Mouse (Mus musculus) heart, embryonic 13.5 days (tissue): ENCODE data around the gene 1700019N19Rik. TPM values are rescaled to one million over a fixed set of nuclear protein-coding genes. Genes with fewer than 3 reads are reported as not detected.

Experiments used
- ATAC-seq: fragments of 200-750 bp; cut with Nextera tagmentation; 2 replicates; pipeline ENCODE4 v1.8.0; 2017; ENCODE audit warnings: moderate TSS enrichment; ENCODE audit not compliant: insufficient number of reproducible peaks, low FRiP score, low TSS enrichment; ENCODE audit errors: extremely low read depth
- H3K27ac ChIP-seq: fragments of 300-500 bp; sonication (generic); replicated peaks from 2 replicates; pipeline ENCODE4 v1.5.1; 2015; ENCODE audit warnings: moderate library complexity, mild to moderate bottlenecking, inconsistent platforms
- H3K27me3 ChIP-seq: fragments of 300-500 bp; sonication (generic); replicated peaks from 2 replicates; pipeline ENCODE4 v1.6.1; 2015; ENCODE audit warnings: mild to moderate bottlenecking, inconsistent platforms
- H3K36me3 ChIP-seq: fragments of 300-500 bp; sonication (generic); 2 replicates; pipeline ENCODE4 v1.6.1; 2015; ENCODE audit warnings: mild to moderate bottlenecking, inconsistent platforms
- H3K4me1 ChIP-seq: fragments of 300-500 bp; sonication (generic); 2 replicates; pipeline ENCODE4 v1.6.1; 2015; ENCODE audit warnings: inconsistent platforms
- H3K4me2 ChIP-seq: fragments of 300-500 bp; sonication (generic); 2 replicates; pipeline ENCODE4 v1.6.1; 2015; ENCODE audit warnings: inconsistent platforms, mild to moderate bottlenecking, moderate library complexity
- H3K4me3 ChIP-seq: fragments of 300-500 bp; sonication (generic); 2 replicates; pipeline ENCODE4 v1.5.1; 2015; ENCODE audit warnings: moderate library complexity, mild to moderate bottlenecking, inconsistent platforms
- H3K9ac ChIP-seq: fragments of 300-500 bp; sonication (generic); 2 replicates; pipeline ENCODE4 v1.6.1; 2015; ENCODE audit warnings: inconsistent platforms, mild to moderate bottlenecking, moderate library complexity
- H3K9me3 ChIP-seq: fragments of 300-500 bp; sonication (generic); 2 replicates; pipeline ENCODE4 v1.6.1; 2016; ENCODE audit warnings: inconsistent platforms
- WGBS: fragments of 180-500 bp; shearing (Covaris S2); methylation state at CpG from one replicate; pipeline ENCODE4 v1.1.7; 2015; ENCODE audit warnings: mixed read lengths; 5-methylcytosine and 5-hydroxymethylcytosine counted together
- polyA plus RNA-seq: library from polyadenylated mRNA; unstranded; fragments of >200 nt; fragmentation: Nextera tagmentation; extraction: Ambion mirVana; gene quantifications from 2 replicates; pipeline ENCODE4 v1.2.1, GENCODE M21; 2015

Gene 1700019N19Rik
- polyA plus RNA-seq, 1 experiment from 2014 or later, result not detected

DNA sequence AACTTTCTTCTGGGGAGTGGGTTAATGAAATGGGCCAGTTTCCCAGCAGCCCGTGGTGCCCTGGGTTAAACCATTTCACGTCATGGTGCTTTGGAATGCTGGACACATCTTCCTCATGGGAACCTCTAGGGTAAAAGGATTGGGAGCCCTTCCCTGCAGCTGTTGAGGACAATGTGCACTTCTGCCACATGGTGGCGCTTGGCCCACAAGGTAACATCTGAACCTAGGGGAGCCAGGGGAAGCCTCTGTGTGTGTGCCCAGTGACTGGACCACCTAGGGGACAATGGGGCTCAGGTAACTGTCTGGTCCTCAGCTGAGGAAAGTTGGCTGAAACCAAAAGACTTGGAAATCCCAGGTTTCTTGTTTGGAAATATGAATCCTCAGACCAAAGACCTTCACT is 12.1 kb upstream of the 1700019N19Rik start:
- 2% methylated on average over 3 of the region's 3 CpGs for WGBS
- Histone ChIP-seq H3K4me3 (no peak overlapping the region), H3K4me1 (no peaks in the 10 kb centered on the region), H3K36me3 (peaks cover 29% of the 10 kb centered on the region), H3K4me2 (no peak overlapping the region), H3K27me3 (no peaks in the 10 kb centered on the region), H3K9ac (no peak overlapping the region), H3K9me3 (no peaks in the 10 kb centered on the region), H3K27ac (no peak overlapping the region)
- peak; percentile 50; the same call in 1 of the 2 replicates for ATAC-seq

GRCm38 (mm10) chr19:58805191-58805779 is 11.0 kb upstream of the 1700019N19Rik start:
- Histone ChIP-seq H3K27me3 (no peaks in the 10 kb centered on the region), H3K9ac (no peak overlapping the region), H3K4me3 (no peak overlapping the region), H3K36me3 (peaks cover 34% of the 10 kb centered on the region), H3K4me1 (no peaks in the 10 kb centered on the region), H3K27ac (no peak overlapping the region), H3K9me3 (no peaks in the 10 kb centered on the region), H3K4me2 (no peak overlapping the region)
- ATAC-seq, result no peak
- 76% methylated on average over 9 of the region's 9 CpGs for WGBS

DNA sequence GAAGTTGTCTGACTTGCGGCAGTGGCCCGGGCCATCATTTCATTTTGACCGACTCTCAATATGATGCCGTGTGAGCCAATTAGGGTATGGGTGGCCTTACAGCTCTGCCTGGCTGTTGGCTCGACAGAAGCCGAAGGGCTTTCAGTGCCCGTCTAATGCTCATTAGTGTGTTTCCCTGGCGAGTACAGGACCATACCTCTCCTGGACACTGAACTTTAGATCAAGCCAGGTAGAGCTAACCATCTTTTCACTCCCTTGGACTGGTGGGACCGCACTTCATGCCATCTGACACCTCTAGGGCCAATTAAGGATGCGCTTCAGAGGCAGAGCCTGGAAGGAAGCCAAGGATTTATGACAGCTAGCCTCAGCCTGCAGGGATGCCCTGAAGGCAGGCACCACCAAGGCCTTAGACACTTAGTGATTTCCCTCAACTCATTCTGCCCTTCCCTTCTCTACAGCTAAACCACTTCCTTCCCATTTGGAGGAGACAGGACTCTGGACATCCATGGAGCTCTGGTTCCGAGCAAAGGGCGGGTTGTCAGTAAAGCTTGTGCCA is 931 bp upstream of the 1700019N19Rik start:
- Histone ChIP-seq H3K4me3 (no peak overlapping the region), H3K4me1 (peaks cover 4% of the 10 kb centered on the region; the same call in 1 of the 2 replicates), H3K27ac (no peak overlapping the region), H3K27me3 (no peaks in the 10 kb centered on the region), H3K36me3 (peaks cover 21% of the 10 kb centered on the region), H3K4me2 (no peak overlapping the region), H3K9me3 (no peaks in the 10 kb centered on the region), H3K9ac (no peak overlapping the region)
- WGBS, result 79% methylated on average over 12 of the region's 12 CpGs
- no peak for ATAC-seq

DNA sequence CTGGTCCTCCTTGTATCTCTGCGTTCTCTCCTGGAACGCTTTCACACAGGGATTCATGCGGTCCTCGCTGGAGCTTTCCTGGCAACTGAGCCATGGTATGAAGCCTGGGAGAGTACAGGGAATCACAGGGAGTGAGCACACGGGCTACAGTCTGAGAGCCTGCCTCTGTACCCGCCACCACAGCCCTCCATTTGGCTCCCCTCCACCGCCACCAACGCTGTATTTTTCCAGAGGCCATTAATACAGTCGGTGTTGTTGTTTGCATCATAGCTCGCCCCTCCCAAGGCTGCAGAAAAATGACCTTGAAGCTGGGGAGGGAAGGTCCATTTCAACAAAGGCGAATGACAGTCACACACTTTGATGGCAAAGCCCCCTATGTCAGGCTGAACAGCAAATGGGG is 5.1 kb downstream of the 1700019N19Rik start:
- 68% methylated on average over 11 of the region's 11 CpGs for WGBS
- no peak overlapping the region for H3K4me3 ChIP-seq
- H3K27ac ChIP-seq, result no peak overlapping the region
- H3K36me3 ChIP-seq, result no peaks in the 10 kb centered on the region
- no peak overlapping the region for H3K9ac ChIP-seq
- H3K27me3 ChIP-seq, result no peaks in the 10 kb centered on the region
- no peaks in the 10 kb centered on the region for H3K9me3 ChIP-seq
- no peak for ATAC-seq
- no peak overlapping the region for H3K4me2 ChIP-seq
- H3K4me1 ChIP-seq, result peaks cover 2% of the 10 kb centered on the region; the same call in 1 of the 2 replicates

DNA sequence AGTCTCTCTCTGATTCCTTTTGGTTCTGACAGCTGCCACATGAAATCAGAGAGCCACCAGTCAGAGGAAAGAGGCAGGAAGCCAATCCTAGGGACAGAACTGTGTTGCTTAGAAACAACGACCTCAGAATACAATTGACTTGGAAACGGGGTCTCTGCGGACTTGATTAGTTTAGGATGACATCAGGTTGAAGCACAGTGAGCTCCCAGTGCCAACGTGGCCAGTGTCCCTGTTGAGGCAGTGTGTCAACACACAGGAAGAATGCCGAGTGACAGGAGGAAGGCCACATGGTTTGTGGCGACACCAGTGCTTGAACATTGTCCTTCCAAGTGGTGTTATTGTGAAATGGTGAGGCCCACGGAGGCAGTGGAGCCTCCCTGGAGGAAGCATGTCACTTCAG is 10.3 kb downstream of the 1700019N19Rik start:
- Histone ChIP-seq H3K9me3 (no peaks in the 10 kb centered on the region), H3K36me3 (no peaks in the 10 kb centered on the region), H3K9ac (no peak overlapping the region), H3K27me3 (no peaks in the 10 kb centered on the region), H3K27ac (no peak overlapping the region), H3K4me1 (0 out of 2 replicates have a peak, but pooled peaks cover 4% of the 10 kb centered on the region), H3K4me2 (no peak overlapping the region), H3K4me3 (no peak overlapping the region)
- WGBS, result 36% methylated on average over 7 of the region's 7 CpGs
- ATAC-seq, result no peak

DNA sequence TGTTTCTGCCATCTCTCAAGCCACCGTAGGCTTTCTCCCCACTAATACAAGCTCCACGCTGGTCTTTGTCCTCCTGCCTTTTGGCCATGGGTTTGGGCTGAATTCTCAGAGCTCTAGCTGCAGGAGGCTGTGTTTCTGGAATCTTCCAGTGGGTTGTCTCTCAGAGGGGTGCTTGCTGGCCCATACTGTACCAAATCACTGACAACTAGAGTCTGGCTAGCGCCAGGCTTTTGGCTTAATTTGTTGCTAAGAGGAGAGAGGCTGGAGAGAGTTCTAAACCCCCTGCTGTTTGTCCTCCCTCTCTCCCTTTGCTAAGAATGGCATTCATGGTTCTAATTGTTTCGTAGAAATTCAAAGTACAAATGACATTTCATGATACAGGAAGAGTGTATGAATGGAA is 12.7 kb downstream of the 1700019N19Rik start:
- no peak overlapping the region for H3K4me3 ChIP-seq
- H3K4me1 ChIP-seq, result 0 out of 2 replicates have a peak, but pooled peaks cover 4% of the 10 kb centered on the region
- H3K4me2 ChIP-seq, result no peak overlapping the region
- no peaks in the 10 kb centered on the region for H3K36me3 ChIP-seq
- no peak overlapping the region for H3K9ac ChIP-seq
- H3K9me3 ChIP-seq, result no peaks in the 10 kb centered on the region
- ATAC-seq, result no peak
- no peak overlapping the region for H3K27ac ChIP-seq
- no peaks in the 10 kb centered on the region for H3K27me3 ChIP-seq
- WGBS, result 57% methylated on average over 4 of the region's 4 CpGs

- Histone ChIP-seq H3K27ac (no peak overlapping the region), H3K9me3 (no peaks in the 10 kb centered on the region), H3K4me3 (no peak overlapping the region), H3K9ac (no peak overlapping the region), H3K4me2 (no peak overlapping the region), H3K36me3 (no peaks in the 10 kb centered on the region), H3K27me3 (no peaks in the 10 kb centered on the region), H3K4me1 (no peaks in the 10 kb centered on the region)
- WGBS, result 61% methylated on average over 5 of the region's 5 CpGs
- ATAC-seq, result no peak
Measured at GRCm38 (mm10) chr19:58776461-58776860, 17.8 kb downstream of the 1700019N19Rik start.

GRCm38 (mm10) chr19:58767329-58767728 is 26.9 kb downstream of the 1700019N19Rik start:
- H3K4me3 ChIP-seq, result no peak overlapping the region
- H3K27me3 ChIP-seq, result peaks cover 20% of the 10 kb centered on the region; the same call in 1 of the 2 replicates
- no peaks in the 10 kb centered on the region for H3K36me3 ChIP-seq
- no peak for ATAC-seq
- WGBS, result 95% methylated on average over 6 of the region's 6 CpGs
- no peak overlapping the region for H3K4me2 ChIP-seq
- H3K9me3 ChIP-seq, result no peaks in the 10 kb centered on the region
- H3K9ac ChIP-seq, result no peak overlapping the region
- peaks cover 3% of the 10 kb centered on the region; the same call in 1 of the 2 replicates for H3K4me1 ChIP-seq
- H3K27ac ChIP-seq, result no peak overlapping the region

DNA sequence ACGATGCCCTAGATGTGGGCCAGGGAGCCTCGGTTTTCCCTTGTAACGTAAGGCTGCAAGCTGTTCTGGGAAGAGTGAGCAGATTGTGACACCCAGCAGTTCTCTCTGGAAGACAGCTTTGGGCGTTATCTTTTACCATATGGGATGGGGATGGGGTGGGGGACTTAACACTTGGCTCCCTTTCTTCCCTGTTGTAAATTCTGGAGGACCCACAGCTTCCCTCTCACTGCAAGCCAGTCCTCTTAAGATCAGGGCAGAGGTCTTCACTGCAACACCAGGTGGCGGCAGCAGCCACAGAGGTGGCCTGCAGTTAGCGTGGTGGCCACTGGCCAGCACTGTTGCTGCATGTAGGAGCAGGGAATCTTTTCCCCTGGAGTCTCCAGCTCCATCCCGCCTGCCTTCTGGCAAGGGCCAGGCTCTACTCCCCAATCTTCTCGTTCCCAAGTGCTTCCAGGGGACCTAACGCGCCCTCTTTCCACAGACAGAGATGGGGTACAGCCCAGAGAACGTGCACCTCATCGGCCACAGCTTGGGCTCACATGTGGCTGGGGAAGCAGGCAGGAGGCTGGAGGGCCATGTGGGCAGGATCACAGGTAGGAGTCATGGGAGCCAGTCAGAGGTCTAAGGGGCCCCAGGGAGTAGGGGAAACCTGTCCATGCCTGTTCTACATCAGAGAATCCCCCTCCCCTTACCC is 31.3 kb downstream of the 1700019N19Rik start:
- Histone ChIP-seq H3K4me1 (peaks cover 3% of the 10 kb centered on the region; the same call in 1 of the 2 replicates), H3K9ac (no peak overlapping the region), H3K4me3 (no peak overlapping the region), H3K27me3 (peaks cover 16% of the 10 kb centered on the region; the same call in 1 of the 2 replicates), H3K9me3 (no peaks in the 10 kb centered on the region), H3K4me2 (peak overlapping the region; percentile 38; the same call in 1 of the 2 replicates), H3K36me3 (no peaks in the 10 kb centered on the region), H3K27ac (no peak overlapping the region)
- 6% methylated on average over 12 of the region's 12 CpGs for WGBS
- no peak for ATAC-seq

DNA sequence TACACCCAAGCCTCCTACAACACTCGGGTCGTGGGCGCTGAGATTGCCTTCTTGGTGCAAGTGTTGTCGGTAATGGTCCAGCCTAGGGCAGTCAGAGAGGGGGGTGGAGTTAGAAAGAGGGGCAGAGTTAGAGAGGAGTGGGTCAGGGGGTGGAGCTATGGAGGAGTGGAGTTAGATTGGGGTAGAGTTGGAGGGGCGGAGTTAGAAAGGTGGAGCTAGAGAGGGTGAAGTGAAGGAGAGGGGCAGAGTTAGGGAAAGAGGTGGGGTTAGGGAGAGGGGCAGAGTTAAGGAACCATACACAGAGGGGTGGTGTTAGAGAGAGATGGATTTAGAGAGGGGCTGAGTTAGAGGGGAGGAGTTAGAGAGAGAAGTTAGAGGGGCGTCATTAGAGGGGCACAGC is 31.9 kb downstream of the 1700019N19Rik start:
- WGBS, result 24% methylated on average over 6 of the region's 6 CpGs
- peaks cover 3% of the 10 kb centered on the region; the same call in 1 of the 2 replicates for H3K4me1 ChIP-seq
- H3K36me3 ChIP-seq, result no peaks in the 10 kb centered on the region
- H3K9me3 ChIP-seq, result no peaks in the 10 kb centered on the region
- H3K4me2 ChIP-seq, result no peak overlapping the region
- H3K4me3 ChIP-seq, result no peak overlapping the region
- H3K27ac ChIP-seq, result no peak overlapping the region
- ATAC-seq, result no peak; the same call in 1 of the 2 replicates
- H3K27me3 ChIP-seq, result peaks cover 15% of the 10 kb centered on the region; the same call in 1 of the 2 replicates
- H3K9ac ChIP-seq, result no peak overlapping the region

DNA sequence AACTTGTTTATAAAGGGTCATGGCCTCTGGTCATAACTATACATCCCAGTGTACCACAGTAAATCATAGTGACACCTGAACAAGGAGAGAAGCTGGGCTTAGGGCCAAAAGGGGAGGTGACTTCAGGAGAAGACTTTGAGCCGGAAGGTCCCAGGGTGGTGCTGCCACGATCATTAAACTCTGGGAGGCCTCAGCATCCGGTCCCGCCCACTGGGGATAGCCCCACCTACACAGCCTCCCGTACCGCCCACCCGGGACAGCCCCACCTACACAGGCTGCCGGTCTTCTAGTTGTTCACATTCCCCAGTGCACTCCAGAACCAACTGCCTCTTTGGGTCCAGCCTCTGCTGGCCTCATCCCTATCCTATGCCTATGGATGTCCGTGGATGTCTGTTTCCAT is 34.8 kb downstream of the 1700019N19Rik start, which contains the start of gene Pnliprp2:
Gene Pnliprp2 (plus strand): TSS at position 297 of the 400 bp plus-strand sequence.
- H3K4me1 ChIP-seq, result peaks cover 3% of the 10 kb centered on the region; the same call in 1 of the 2 replicates
- no peak within 1 kb of the TSS for H3K4me3 ChIP-seq
- no peak within 1 kb of the TSS for H3K27ac ChIP-seq
- ATAC-seq, result no peak
- H3K27me3 ChIP-seq, result peaks cover 13% of the 10 kb centered on the region; the same call in 1 of the 2 replicates
- WGBS, result 54% methylated on average over 9 of the region's 9 CpGs
- no peak within 1 kb of the TSS for H3K4me2 ChIP-seq
- H3K36me3 ChIP-seq, result no peaks in the 10 kb centered on the region
- no peak within 1 kb of the TSS for H3K9ac ChIP-seq
- no peaks in the 10 kb centered on the region; the same call in 1 of the 2 replicates for H3K9me3 ChIP-seq
